Mouse (Mus musculus): ENCODE data around the gene Ildr1. TPM values are rescaled to one million over a fixed set of nuclear protein-coding genes. Genes with fewer than 3 reads are reported as not detected.

Ildr1 gene
- polyA plus RNA-seq, 1 experiment: not detected

DNA sequence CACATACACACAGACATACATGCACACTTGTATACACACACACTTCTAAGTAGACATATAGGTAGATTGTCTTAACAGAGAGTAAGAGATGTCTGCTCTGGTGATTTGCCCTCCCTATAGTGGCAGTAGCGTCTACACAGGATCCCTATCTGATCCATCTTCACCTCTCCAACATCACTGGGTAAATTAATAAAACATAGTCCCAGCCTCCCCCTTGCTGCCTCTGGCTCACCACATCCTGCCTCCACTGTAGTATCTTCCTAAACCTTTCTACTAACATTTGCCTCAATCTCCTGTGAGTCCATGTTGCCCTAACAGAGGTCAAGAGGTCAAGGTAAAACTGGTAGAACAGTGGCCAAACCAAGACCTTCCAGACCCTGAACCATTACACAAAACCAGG, 38.6 kb upstream of the Ildr1 start:
- no peak for TF ChIP-seq REST (IDR thresholded peaks at IDR 0.05; ENCODE audit: insufficient read depth, insufficient read length)
- no peak for TF ChIP-seq E2F4 (IDR thresholded peaks at IDR 0.05; ENCODE audit: insufficient read depth)
- TF ChIP-seq SRF (IDR thresholded peaks at IDR 0.05; ENCODE audit: control insufficient read depth, insufficient read length, low read depth): no peak
- TF ChIP-seq USF1 (IDR thresholded peaks at IDR 0.05; ENCODE audit: low read depth): no peak
- TF ChIP-seq MYOD1 (IDR thresholded peaks at IDR 0.05; ENCODE audit: control insufficient read depth in 1 of 3, insufficient read length in 2 of 3, low read depth in 2 of 3): no peak
- no peak for TF ChIP-seq CEBPB (IDR thresholded peaks at IDR 0.05; ENCODE audit: insufficient read depth, poor library complexity, severe bottlenecking)
- no peak for TF ChIP-seq POLR2AphosphoS2 (IDR thresholded peaks at IDR 0.05; ENCODE audit: insufficient read length, low read depth)
- TF ChIP-seq POLR2A (IDR thresholded peaks at IDR 0.05; ENCODE audit: insufficient read length, low read depth): no peak
- TF ChIP-seq TCF12 (IDR thresholded peaks at IDR 0.05; ENCODE audit: insufficient read depth, poor library complexity, severe bottlenecking): no peak
- TF ChIP-seq MYOG (IDR thresholded peaks at IDR 0.05; ENCODE audit: control insufficient read depth in 1 of 3, insufficient read depth in 1 of 3, insufficient read length in 2 of 3, low read depth in 2 of 3): no peak
- no peak for TF ChIP-seq MAX (IDR thresholded peaks at IDR 0.05; ENCODE audit: low read depth)
- no peak for TF ChIP-seq TCF3 (IDR thresholded peaks at IDR 0.05; ENCODE audit: insufficient read length, low read depth)
- Histone ChIP-seq H3K4me3 (no peak overlapping the region), H3ac (ENCODE audit: control insufficient read depth, insufficient read length) (no peak overlapping the region), H3K36me3 (ENCODE audit: control insufficient read depth, insufficient read depth) (no peaks in the 10 kb centered on the region), H3K4me2 (ENCODE audit: low read depth) (peak overlapping the region; percentile 41), H3K27me3 (ENCODE audit: control insufficient read depth, insufficient read depth, insufficient read length) (no peaks in the 10 kb centered on the region), H3K79me2 (ENCODE audit: control insufficient read depth, insufficient read depth) (no peaks in the 10 kb centered on the region)

DNA sequence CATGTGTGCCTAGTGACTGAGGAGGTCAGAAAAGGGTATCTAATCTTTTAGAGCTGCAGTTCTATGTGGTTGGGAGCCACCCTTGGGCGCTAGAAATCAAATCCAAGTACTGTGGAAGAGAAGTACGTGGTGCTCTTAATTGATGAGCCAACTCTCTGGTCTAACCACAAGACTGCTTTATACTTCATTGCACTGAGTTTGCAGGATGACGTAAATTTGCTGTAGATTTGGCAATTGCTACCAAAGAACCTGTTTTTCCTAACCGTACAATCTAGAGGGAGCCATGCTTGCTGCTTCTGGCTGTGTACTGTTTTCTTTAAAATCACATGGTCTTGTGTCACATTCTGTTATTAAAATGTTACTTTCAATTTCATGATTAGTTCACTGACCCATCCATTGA, 37.9 kb upstream of the Ildr1 start:
- H3K27me3 ChIP-seq (ENCODE audit: control insufficient read depth, insufficient read depth, insufficient read length): no peaks in the 10 kb centered on the region
- H3K36me3 ChIP-seq (ENCODE audit: control insufficient read depth, insufficient read depth): no peaks in the 10 kb centered on the region
- TF ChIP-seq REST (IDR thresholded peaks at IDR 0.05; ENCODE audit: insufficient read depth, insufficient read length) (no peak), TCF3 (IDR thresholded peaks at IDR 0.05; ENCODE audit: insufficient read length, low read depth) (no peak), MYOG (IDR thresholded peaks at IDR 0.05; ENCODE audit: control insufficient read depth in 1 of 3, insufficient read depth in 1 of 3, insufficient read length in 2 of 3, low read depth in 2 of 3) (no peak), CEBPB (IDR thresholded peaks at IDR 0.05; ENCODE audit: insufficient read depth, poor library complexity, severe bottlenecking) (peak; percentile 93), SRF (IDR thresholded peaks at IDR 0.05; ENCODE audit: control insufficient read depth, insufficient read length, low read depth) (no peak), E2F4 (IDR thresholded peaks at IDR 0.05; ENCODE audit: insufficient read depth) (no peak), POLR2A (IDR thresholded peaks at IDR 0.05; ENCODE audit: insufficient read length, low read depth) (no peak)
- peak overlapping the region; percentile 41 for H3K4me2 ChIP-seq (ENCODE audit: low read depth)
- H3K79me2 ChIP-seq (ENCODE audit: control insufficient read depth, insufficient read depth): no peaks in the 10 kb centered on the region
- no peak overlapping the region for H3ac ChIP-seq (ENCODE audit: control insufficient read depth, insufficient read length)
- no peak overlapping the region for H3K4me3 ChIP-seq

DNA sequence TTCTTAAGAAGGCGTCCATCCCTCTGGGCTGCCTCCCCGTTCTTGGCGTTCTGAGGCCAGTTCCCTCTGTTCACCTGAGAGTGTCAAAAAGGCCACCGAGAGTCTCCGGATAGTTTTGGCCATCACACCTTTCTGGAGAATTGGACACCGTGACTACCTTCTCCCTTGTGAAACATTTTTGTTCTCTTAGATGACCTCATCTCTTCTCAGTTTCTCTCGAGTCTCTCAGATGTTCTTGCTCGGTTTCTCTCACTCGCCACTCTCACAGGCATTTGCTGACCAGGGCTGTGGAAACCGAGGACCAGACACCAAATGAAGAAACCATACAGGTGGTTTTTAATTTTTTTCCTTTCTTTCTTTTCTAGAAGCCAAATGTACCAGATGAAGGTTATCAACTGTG, 32.4 kb upstream of the Ildr1 start:
- H3K36me3 ChIP-seq (ENCODE audit: control insufficient read depth, insufficient read depth): no peaks in the 10 kb centered on the region
- H3K4me2 ChIP-seq (ENCODE audit: low read depth): no peak overlapping the region
- no peak overlapping the region for H3K4me3 ChIP-seq
- no peak overlapping the region for H3ac ChIP-seq (ENCODE audit: control insufficient read depth, insufficient read length)
- H3K27me3 ChIP-seq (ENCODE audit: control insufficient read depth, insufficient read depth, insufficient read length): no peaks in the 10 kb centered on the region
- no peaks in the 10 kb centered on the region for H3K79me2 ChIP-seq (ENCODE audit: control insufficient read depth, insufficient read depth)
- TF ChIP-seq MYOG (IDR thresholded peaks at IDR 0.05; ENCODE audit: control insufficient read depth in 1 of 3, insufficient read depth in 1 of 3, insufficient read length in 2 of 3, low read depth in 2 of 3) (no peak), TCF3 (IDR thresholded peaks at IDR 0.05; ENCODE audit: insufficient read length, low read depth) (no peak), CEBPB (IDR thresholded peaks at IDR 0.05; ENCODE audit: insufficient read depth, poor library complexity, severe bottlenecking) (no peak), REST (IDR thresholded peaks at IDR 0.05; ENCODE audit: insufficient read depth, insufficient read length) (no peak)

DNA sequence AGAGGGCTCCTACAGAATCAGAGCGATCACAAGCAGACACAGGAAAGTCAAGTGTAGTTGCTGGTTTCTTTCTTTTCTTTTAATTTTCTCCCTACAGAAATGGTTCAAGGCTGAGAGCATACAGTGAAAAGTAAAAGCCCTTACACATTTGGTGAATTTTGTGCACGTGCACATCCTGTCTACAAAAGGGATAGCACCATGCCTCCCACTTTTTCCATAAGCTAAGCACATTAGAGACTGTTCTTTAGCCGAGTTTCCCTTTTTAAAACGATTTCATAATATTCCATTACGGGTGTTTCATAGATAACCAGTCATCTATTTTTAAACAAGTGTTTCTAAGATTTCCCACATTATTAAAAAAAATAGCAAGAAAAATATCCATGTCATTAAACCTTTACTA, 30.3 kb upstream of the Ildr1 start:
- H3K4me3 ChIP-seq: no peak overlapping the region

DNA sequence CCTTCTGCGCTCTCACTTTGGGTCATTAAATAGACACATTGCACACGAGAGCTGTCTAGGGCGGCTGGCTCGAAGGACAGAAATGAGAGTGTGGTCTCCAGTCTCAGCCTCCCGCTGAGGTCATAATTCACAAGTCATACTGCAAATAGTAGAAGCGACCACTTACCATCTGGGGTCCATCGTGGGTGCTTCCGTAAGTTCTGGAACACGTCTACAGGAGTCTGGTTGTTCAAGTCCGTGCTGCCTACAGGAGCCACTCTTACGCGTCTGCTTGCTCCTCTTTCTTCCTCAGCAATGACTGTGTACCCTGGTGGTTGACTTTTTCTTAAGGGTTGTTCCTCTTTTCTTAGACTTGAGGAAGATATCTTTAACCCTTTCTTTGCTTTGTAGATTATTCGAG, 28.0 kb upstream of the Ildr1 start, which contains the start of gene Cd86:
Gene Cd86, minus strand, starts transcription at position 300 of the 400 bp plus-strand sequence.
- H3K4me2 ChIP-seq (ENCODE audit: low read depth): no peak within 1 kb of the TSS
- no peak within 1 kb of the TSS for H3ac ChIP-seq (ENCODE audit: control insufficient read depth, insufficient read length)
- TF ChIP-seq TCF3 (IDR thresholded peaks at IDR 0.05; ENCODE audit: insufficient read length, low read depth) (no peak), POLR2A (IDR thresholded peaks at IDR 0.05; ENCODE audit: insufficient read length, low read depth) (no peak), USF1 (IDR thresholded peaks at IDR 0.05; ENCODE audit: low read depth) (no peak), MYOG (IDR thresholded peaks at IDR 0.05; ENCODE audit: control insufficient read depth in 1 of 3, insufficient read depth in 1 of 3, insufficient read length in 2 of 3, low read depth in 2 of 3) (no peak), POLR2AphosphoS2 (IDR thresholded peaks at IDR 0.05; ENCODE audit: insufficient read length, low read depth) (no peak), TCF12 (IDR thresholded peaks at IDR 0.05; ENCODE audit: insufficient read depth, poor library complexity, severe bottlenecking) (no peak), E2F4 (IDR thresholded peaks at IDR 0.05; ENCODE audit: insufficient read depth) (no peak), MYOD1 (IDR thresholded peaks at IDR 0.05; ENCODE audit: control insufficient read depth in 1 of 3, insufficient read length in 2 of 3, low read depth in 2 of 3) (no peak), SRF (IDR thresholded peaks at IDR 0.05; ENCODE audit: control insufficient read depth, insufficient read length, low read depth) (no peak), CEBPB (IDR thresholded peaks at IDR 0.05; ENCODE audit: insufficient read depth, poor library complexity, severe bottlenecking) (no peak), MAX (IDR thresholded peaks at IDR 0.05; ENCODE audit: low read depth) (no peak)
- no peaks in the 10 kb centered on the region for H3K36me3 ChIP-seq (ENCODE audit: control insufficient read depth, insufficient read depth)
- no peak within 1 kb of the TSS for H3K4me3 ChIP-seq
- H3K27me3 ChIP-seq (ENCODE audit: control insufficient read depth, insufficient read depth, insufficient read length): no peaks in the 10 kb centered on the region
- no peaks in the 10 kb centered on the region for H3K79me2 ChIP-seq (ENCODE audit: control insufficient read depth, insufficient read depth)

More for the DNA sequence above, 30.3 kb upstream of the Ildr1 start:
- no peak overlapping the region for H3ac ChIP-seq (ENCODE audit: control insufficient read depth, insufficient read length)
- H3K36me3 ChIP-seq (ENCODE audit: control insufficient read depth, insufficient read depth): no peaks in the 10 kb centered on the region
- H3K4me2 ChIP-seq (ENCODE audit: low read depth): no peak overlapping the region
- H3K79me2 ChIP-seq (ENCODE audit: control insufficient read depth, insufficient read depth): no peaks in the 10 kb centered on the region
- H3K27me3 ChIP-seq (ENCODE audit: control insufficient read depth, insufficient read depth, insufficient read length): no peaks in the 10 kb centered on the region
- no peak for TF ChIP-seq MYOG (IDR thresholded peaks at IDR 0.05; ENCODE audit: control insufficient read depth in 1 of 3, insufficient read depth in 1 of 3, insufficient read length in 2 of 3, low read depth in 2 of 3)

All from myocyte (in vitro differentiated cells).